Mouse (Mus musculus): ENCODE measurements around the gene Kcnc3.

Gene Kcnc3

GRCm38 (mm10) chr7:44570989-44571388 lies 19.5 kb upstream of the Kcnc3 start:
- no peak for DNase-seq (ENCODE audit: low read depth, low spot score)

- DNase-seq (ENCODE audit: low read depth, low spot score) = no peak
These were observed 18.7 kb upstream of the Kcnc3 start for GRCm38 (mm10) chr7:44571811-44572210.

GRCm38 (mm10) chr7:44572213-44572701 lies 18.2 kb upstream of the Kcnc3 start, which contains the start of gene Napsa:
TSS of gene Napsa (plus strand) at chr7:44572380.
- DNase-seq (ENCODE audit: low read depth, low spot score) = peak; percentile 34

- DNase-seq (ENCODE audit: low read depth, low spot score) = no peak
These were observed 17.4 kb upstream of the Kcnc3 start for GRCm38 (mm10) chr7:44572956-44573484.

GRCm38 (mm10) chr7:44576333-44576844 lies 14.1 kb upstream of the Kcnc3 start:
- DNase-seq (ENCODE audit: low read depth, low spot score) = peak; percentile 40

- no peak for DNase-seq (ENCODE audit: low read depth, low spot score)
These were observed 8.8 kb upstream of the Kcnc3 start for GRCm38 (mm10) chr7:44581637-44582036.

- no peak for DNase-seq (ENCODE audit: low read depth, low spot score)
These were observed 7.8 kb upstream of the Kcnc3 start for GRCm38 (mm10) chr7:44582709-44583108.

- DNase-seq (ENCODE audit: low read depth, low spot score) = no peak
These were observed 7.3 kb upstream of the Kcnc3 start for GRCm38 (mm10) chr7:44583146-44583545.

- no peak for DNase-seq (ENCODE audit: low read depth, low spot score)
These were observed 6.1 kb upstream of the Kcnc3 start for GRCm38 (mm10) chr7:44584265-44584804.

- no peak for DNase-seq (ENCODE audit: low read depth, low spot score)
These were observed 5.5 kb upstream of the Kcnc3 start for GRCm38 (mm10) chr7:44584921-44585320.

GRCm38 (mm10) chr7:44585606-44586005 lies 4.9 kb upstream of the Kcnc3 start:
- no peak for DNase-seq (ENCODE audit: low read depth, low spot score)

GRCm38 (mm10) chr7:44586518-44586917 lies 3.9 kb upstream of the Kcnc3 start:
- DNase-seq (ENCODE audit: low read depth, low spot score) = no peak

GRCm38 (mm10) chr7:44586930-44587329 lies 3.5 kb upstream of the Kcnc3 start:
- peak; percentile 80 for DNase-seq (ENCODE audit: low read depth, low spot score)

GRCm38 (mm10) chr7:44587676-44588075 lies 2.8 kb upstream of the Kcnc3 start:
- no peak for DNase-seq (ENCODE audit: low read depth, low spot score)

GRCm38 (mm10) chr7:44588338-44588737 lies 2.1 kb upstream of the Kcnc3 start:
- no peak for DNase-seq (ENCODE audit: low read depth, low spot score)

- peak; percentile 98 for DNase-seq (ENCODE audit: low read depth, low spot score)
These were observed 1.3 kb upstream of the Kcnc3 start for GRCm38 (mm10) chr7:44589149-44589548.

- peak; percentile 80 for DNase-seq (ENCODE audit: low read depth, low spot score)
These were observed 518 bp upstream of the Kcnc3 start for GRCm38 (mm10) chr7:44589946-44590345.

- no peak for DNase-seq (ENCODE audit: low read depth, low spot score)
These were observed 1.1 kb downstream of the Kcnc3 start for GRCm38 (mm10) chr7:44591348-44592116.

- no peak for DNase-seq (ENCODE audit: low read depth, low spot score)
These were observed 2.6 kb downstream of the Kcnc3 start for GRCm38 (mm10) chr7:44593051-44593450.

- peak; percentile 93 for DNase-seq (ENCODE audit: low read depth, low spot score)
These were observed 3.3 kb downstream of the Kcnc3 start for GRCm38 (mm10) chr7:44593775-44594174.

GRCm38 (mm10) chr7:44594291-44594690 lies 3.8 kb downstream of the Kcnc3 start:
- DNase-seq (ENCODE audit: low read depth, low spot score) = no peak

GRCm38 (mm10) chr7:44595131-44595561 lies 4.7 kb downstream of the Kcnc3 start:
- no peak for DNase-seq (ENCODE audit: low read depth, low spot score)

GRCm38 (mm10) chr7:44596051-44596450 lies 5.6 kb downstream of the Kcnc3 start:
- no peak for DNase-seq (ENCODE audit: low read depth, low spot score)

Measured in ZHBTc4 (cell line).